Mouse (Mus musculus) left cerebral cortex, postnatal 10 days (tissue): ENCODE measurements at regions not wholly inside any gene's neighbourhood (a gene's known extent, or its start where the extent isn't known, plus 50 kb on each side); places are given as distances from the start of the nearest gene placed in this dataset.

Experiments
- DNase-seq, 2 experiments: peaks; one replicate each; pipeline ENCODE4 v3.0.0; 2021 to 2022; ENCODE audit warnings: low spot score in 2 of 2, mixed read lengths in 1 of 2; ENCODE audit errors: extremely low spot score in 1 of 2
- intact Hi-C: fragments of 180-260 bp; cut with DNase I; formaldehyde crosslinking; loops from one replicate; pipeline ENCODE4 v1.15.1; 2025

DNA sequence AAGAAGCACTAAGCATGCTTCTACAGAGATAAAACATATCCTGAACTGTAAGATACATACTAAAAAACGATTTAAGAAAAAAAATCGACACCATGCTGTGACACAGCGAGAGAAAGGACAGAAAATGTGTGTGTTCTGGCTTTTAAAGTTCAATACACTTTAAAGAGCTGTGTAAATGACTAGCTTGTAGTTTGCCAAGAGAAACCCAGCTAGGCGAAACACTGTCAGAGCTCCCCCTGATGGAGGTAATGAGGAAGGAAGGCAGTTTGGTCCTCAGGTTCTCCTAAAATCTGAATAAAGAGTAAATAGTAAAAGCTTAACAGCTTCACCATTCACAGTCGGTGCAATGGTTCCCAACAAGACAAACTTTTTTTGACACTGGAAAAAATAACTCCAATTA lies 67.1 kb upstream of the Gabrg2 start:
- intact Hi-C loops = no loop called here

DNA sequence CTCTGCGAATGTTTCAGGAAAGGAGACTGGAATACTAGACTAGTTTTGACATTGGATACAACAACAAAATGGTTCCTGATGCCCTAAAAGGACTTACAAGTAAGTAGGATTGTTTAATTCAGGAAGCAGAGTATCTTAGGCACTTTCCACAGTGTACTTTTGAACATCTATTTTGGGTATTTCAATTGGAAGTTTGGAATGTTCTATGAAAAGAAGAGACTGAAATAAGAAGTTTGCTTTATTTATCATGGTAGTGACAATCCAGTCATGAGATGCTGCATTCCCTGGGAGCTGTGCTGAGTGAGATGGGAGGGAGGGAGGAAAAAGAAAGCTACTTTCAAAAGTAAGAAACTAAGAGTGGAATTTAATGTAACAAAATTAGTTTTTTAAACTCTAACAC lies 50.9 kb upstream of the Gabrg2 start:
- DNase-seq = no peak
- intact Hi-C loops = no loop called here

More for the DNA sequence above, 67.1 kb upstream of the Gabrg2 start:
- DNase-seq = peak; percentile 29 to 46
